25 mouse cellular contexts compared by ENCODE assay signal in the genomic region with DNA sequence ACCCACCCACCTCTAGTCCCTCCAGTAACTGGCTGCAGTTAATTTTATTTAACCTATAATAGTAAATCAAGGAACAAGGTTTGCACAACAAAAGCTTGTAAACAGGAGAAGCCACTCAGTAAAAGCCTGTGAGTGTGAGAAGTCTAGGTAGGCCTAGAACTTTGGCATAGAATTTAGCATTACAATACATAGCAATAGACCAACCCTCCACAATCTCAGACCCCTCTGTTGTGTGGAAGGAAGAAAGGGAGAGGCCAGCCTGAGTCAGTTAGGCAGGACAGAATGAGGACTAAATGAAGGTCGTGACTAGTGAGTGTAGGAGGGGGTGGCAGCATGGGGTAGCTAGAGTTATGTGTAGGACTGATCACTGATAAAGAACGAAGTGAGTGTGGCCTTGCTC. TPM values are rescaled to one million over a fixed set of nuclear protein-coding genes. Genes with fewer than 3 reads are reported as not detected.
DNase-seq lines count a peak whose midpoint lies in the region; ATAC-seq and TF ChIP-seq lines count a peak whose summit lies in the region.
"Had no signal": no experiment of that assay in that cellular context is flagged by ENCODE, and none has a peak within 500 bp of the region (broad histone marks: within the 10 kb centered on the region; RNA-seq: fewer than 3 reads in every experiment).

No protein-coding gene starts in this region.

- no peak overlapping the region for H3K4me2 ChIP-seq in neural tube, embryonic 15.5 days
- H3K4me2 ChIP-seq: embryonic facial prominence, embryonic 12.5 days; forebrain, embryonic 13.5 days; forebrain, embryonic 15.5 days had no signal

- H3K36me3 ChIP-seq in E14TG2a.4 (ENCODE audit: insufficient read depth, low read length), result peaks cover 68% of the 10 kb centered on the region
- H3K36me3 ChIP-seq in ES-Bruce4 (ENCODE audit: control insufficient read depth, insufficient read depth, low read length, poor library complexity, severe bottlenecking), result peaks cover 10% of the 10 kb centered on the region
- H3K36me3 ChIP-seq in ES-E14 (ENCODE audit: control insufficient read depth, insufficient read depth, low read length, poor library complexity, severe bottlenecking), result peaks cover 5% of the 10 kb centered on the region
- peaks cover 84% of the 10 kb centered on the region for H3K36me3 ChIP-seq in neural tube, embryonic 15.5 days

- no peaks in the 10 kb centered on the region for H3K27me3 ChIP-seq in E14TG2a.4 (ENCODE audit: insufficient read depth, low read length)
- H3K27me3 ChIP-seq in ES-Bruce4 (ENCODE audit: control insufficient read depth, insufficient read depth, low read length, poor library complexity, severe bottlenecking), result no peaks in the 10 kb centered on the region
- H3K27me3 ChIP-seq in neural tube, embryonic 15.5 days (replicated peaks), result no peaks in the 10 kb centered on the region
- H3K27me3 ChIP-seq: embryonic facial prominence, embryonic 12.5 days; forebrain, embryonic 13.5 days; forebrain, embryonic 15.5 days had no signal

- no peak for TF ChIP-seq CTCF in E14TG2a.4 (conservative IDR thresholded peaks at IDR 0.05; ENCODE audit: low read length)
- no peak for TF ChIP-seq CTCF in ES-Bruce4 (IDR thresholded peaks at IDR 0.05; ENCODE audit: low read depth, low read length)

- H3K9ac ChIP-seq in ES-Bruce4 (ENCODE audit: low read depth, poor library complexity, severe bottlenecking) (peak overlapping the region; percentile 55), ES-E14 (ENCODE audit: insufficient read depth, low read depth, low read length, poor library complexity, severe bottlenecking) (no peak overlapping the region)
- H3K9ac ChIP-seq in neural tube, embryonic 15.5 days (replicated peaks), result no peak overlapping the region
- H3K9ac ChIP-seq: embryonic facial prominence, embryonic 12.5 days; forebrain, embryonic 13.5 days; forebrain, embryonic 15.5 days; forebrain, postnatal 0 days had no signal

- H3K9me3 ChIP-seq in E14TG2a.4 (ENCODE audit: low read length), result no peaks in the 10 kb centered on the region
- no peaks in the 10 kb centered on the region for H3K9me3 ChIP-seq in ES-Bruce4 (replicated peaks; ENCODE audit: control insufficient read depth, insufficient read depth, low read length, poor library complexity, severe bottlenecking)
- H3K9me3 ChIP-seq in ES-E14 (ENCODE audit: control insufficient read depth, insufficient read depth, low read depth, low read length), result no peaks in the 10 kb centered on the region
- H3K9me3 ChIP-seq in neural tube, embryonic 15.5 days (replicated peaks), result no peaks in the 10 kb centered on the region
- H3K9me3 ChIP-seq: embryonic facial prominence, embryonic 10.5 days; embryonic facial prominence, embryonic 12.5 days; forebrain, embryonic 13.5 days; forebrain, embryonic 15.5 days had no signal

- DNase-seq in ES-E14 (ENCODE audit: low read depth, low spot score) (peak; percentile 80), ZHBTc4 (ENCODE audit: low read depth, low spot score) (peak; percentile 96)
- no peak for DNase-seq in thymus, adult 18-20 months
- no peak for DNase-seq in cerebellum, postnatal 25 days
- DNase-seq: adrenal gland, adult 8-10 months; adrenal gland, postnatal 25 days; cerebellum, adult 11 months; cerebellum, adult 18-20 months; cerebellum, adult 8-10 months; cerebellum, adult 9-11 months; cerebellum, postnatal 14 days; forebrain, postnatal 0 days had no signal

- TF ChIP-seq POLR2A in ES-Bruce4 (IDR thresholded peaks at IDR 0.05; ENCODE audit: insufficient read depth, low read length), result no peak

- peak overlapping the region; percentile 97 for H3K27ac ChIP-seq in ES-Bruce4 (ENCODE audit: insufficient read depth, low read length)
- peak overlapping the region; percentile 96 for H3K27ac ChIP-seq in ES-E14 (ENCODE audit: insufficient read depth, low read depth, low read length, poor library complexity, severe bottlenecking)
- H3K27ac ChIP-seq in neural tube, embryonic 15.5 days (replicated peaks), result no peak overlapping the region
- H3K27ac ChIP-seq: embryonic facial prominence, embryonic 10.5 days; embryonic facial prominence, embryonic 12.5 days; forebrain, embryonic 13.5 days; forebrain, embryonic 15.5 days had no signal

- 72% methylated on average over 2 of the region's 2 CpGs for WGBS in neural tube, embryonic 15.5 days

- ATAC-seq in neural tube, embryonic 15.5 days (ENCODE audit: low FRiP score), result no peak
- ATAC-seq: forebrain, embryonic 13.5 days; forebrain, embryonic 15.5 days; forebrain, postnatal 0 days had no signal

- 0 out of 2 replicates have a peak overlapping the region, but pooled peaks have one; percentile 2 for H3K4me3 ChIP-seq in E14TG2a.4 (replicated peaks; ENCODE audit: low read length)
- H3K4me3 ChIP-seq in ES-Bruce4 (ENCODE audit: low read depth, low read length), result no peak overlapping the region
- no peak overlapping the region for H3K4me3 ChIP-seq in ES-E14 (ENCODE audit: insufficient read depth in 1 of 2, low read depth in 1 of 2, low read length in 2 of 2, poor library complexity in 1 of 2, severe bottlenecking in 1 of 2)
- H3K4me3 ChIP-seq in neural tube, embryonic 15.5 days (replicated peaks), result no peak overlapping the region
- H3K4me3 ChIP-seq: embryonic facial prominence, embryonic 10.5 days; embryonic facial prominence, embryonic 12.5 days; forebrain, embryonic 13.5 days; forebrain, embryonic 15.5 days had no signal

- peak; percentile 90 for TF ChIP-seq EP300 in ES-Bruce4 (IDR thresholded peaks at IDR 0.05; ENCODE audit: insufficient read depth, low read depth, low read length)

- in situ Hi-C loops in ES-E14 (cut with MboI; ENCODE audit: low sequenced_read_pairs in 2 of 2, unreplicated experiment in 2 of 2), result no loop called here

- H3K4me1 ChIP-seq in E14TG2a.4 (replicated peaks; ENCODE audit: low read depth, low read length) (peaks cover 75% of the 10 kb centered on the region), ES-Bruce4 (ENCODE audit: control insufficient read depth, insufficient read depth, low read length) (peaks cover 15% of the 10 kb centered on the region), ES-E14 (ENCODE audit: control insufficient read depth in 2 of 2, insufficient read depth in 2 of 2, low read length in 2 of 2, poor library complexity in 1 of 2) (peaks cover 14 to 28% of the 10 kb centered on the region in 2 experiments)
- H3K4me1 ChIP-seq in neural tube, embryonic 15.5 days, result no peaks in the 10 kb centered on the region
- H3K4me1 ChIP-seq: embryonic facial prominence, embryonic 10.5 days; embryonic facial prominence, embryonic 12.5 days; forebrain, embryonic 13.5 days; forebrain, embryonic 15.5 days had no signal

TF ChIP-seq in ES-E14, 5 proteins besides CTCF, POLR2A, EP300 and RAD21:
- TF ChIP-seq CHD2 (IDR thresholded peaks at IDR 0.05; ENCODE audit: low read depth, low read length) (0 out of 2 replicates have a peak, but pooled peaks have one; percentile 33), ZNF384 (IDR thresholded peaks at IDR 0.05; ENCODE audit: low read depth, low read length) (no peak), ZC3H11A (IDR thresholded peaks at IDR 0.05; ENCODE audit: borderline replicate concordance, low read depth, low read length) (no peak), HCFC1 (IDR thresholded peaks at IDR 0.05; ENCODE audit: borderline replicate concordance, insufficient read depth, low read length) (peak; percentile 35; the same call in 1 of the 2 replicates), MAFK (IDR thresholded peaks at IDR 0.05; ENCODE audit: insufficient read depth, low read depth, low read length) (0 out of 2 replicates have a peak, but pooled peaks have one; percentile 5)
TF ChIP-seq in ES-E14: peak in this region for 3.

RNA-seq across cellular contexts. Expression of gene Ift52, which starts 14.6 kb away (rescaled TPM):
- polyA plus RNA-seq in ES-Bruce4 (2011; ENCODE audit: insufficient read depth, insufficient read length, low read depth, missing spikeins), result 62.6 and 69.4 TPM in 2 replicates
- total RNA-seq in ES-E14 (2012; rRNA removed), result 15.5 and 17.2 TPM in 2 replicates
- 32.7 and 37.9 TPM in 2 replicates for polyA plus RNA-seq in neural tube, embryonic 15.5 days (2015; fragmentation: Nextera tagmentation; extraction: Ambion mirVana)

RNA-seq across cellular contexts. Expression of gene Mybl2, which starts 22.7 kb away (rescaled TPM):
- polyA plus RNA-seq in ES-Bruce4 (2011; ENCODE audit: insufficient read depth, insufficient read length, low read depth, missing spikeins), result 471 and 519 TPM in 2 replicates
- total RNA-seq in ES-E14 (2012; rRNA removed), result 281 and 391 TPM in 2 replicates
- polyA plus RNA-seq in neural tube, embryonic 15.5 days (2015; fragmentation: Nextera tagmentation; extraction: Ambion mirVana), result 2.8 and 9.3 TPM in 2 replicates

RNA-seq across cellular contexts. Expression of gene Sgk2, which starts 44.6 kb away (rescaled TPM):
- polyA plus RNA-seq in ES-Bruce4 (2011; ENCODE audit: insufficient read depth, insufficient read length, low read depth, missing spikeins), result 0.65 and 0.66 TPM in 2 replicates
- 1.8 and 3.0 TPM in 2 replicates for total RNA-seq in ES-E14 (2012; rRNA removed)
- 0.13 and 0.15 TPM in 2 replicates for polyA plus RNA-seq in neural tube, embryonic 15.5 days (2015; fragmentation: Nextera tagmentation; extraction: Ambion mirVana)
- total RNA-seq: forebrain, postnatal 0 days; MEL had no signal
- polyA plus RNA-seq: embryonic facial prominence, embryonic 10.5 days; embryonic facial prominence, embryonic 14.5 days; forebrain, embryonic 11.5 days; forebrain, embryonic 13.5 days; forebrain, embryonic 15.5 days had no signal

RNA-seq across cellular contexts. Expression of gene Gtsf1l, which starts 55.9 kb away (rescaled TPM):
- 34.9 and 36.3 TPM in 2 replicates for polyA plus RNA-seq in ES-Bruce4 (2011; ENCODE audit: insufficient read depth, insufficient read length, low read depth, missing spikeins)
- total RNA-seq in ES-E14 (2012; rRNA removed), result 25.7 and 30.8 TPM in 2 replicates
- polyA plus RNA-seq in neural tube, embryonic 15.5 days (2015; fragmentation: Nextera tagmentation; extraction: Ambion mirVana), result not detected in 2 replicates
- total RNA-seq: adrenal gland, adult 8-10 months; adrenal gland, postnatal 25 days; adrenal gland, postnatal 4 days; forebrain, postnatal 0 days; MEL had no signal
- polyA plus RNA-seq: brain, embryonic 14.5 days; cortical plate, adult 2 months; embryonic facial prominence, embryonic 10.5 days; embryonic facial prominence, embryonic 12.5 days; embryonic facial prominence, embryonic 14.5 days; forebrain, embryonic 11.5 days; forebrain, embryonic 13.5 days; forebrain, embryonic 15.5 days had no signal

Comparison
In these comparisons a context has a peak if more than half of its experiments do, and no peak if none do; other contexts are left out.
1. DNase-seq: peak in ES-E14 (single experiment) and ZHBTc4 (single experiment); none in thymus, adult 18-20 months (0 of 2) and cerebellum, postnatal 25 days (0 of 2).
2. RNA of gene Mybl2, which starts 22.7 kb away (polyA plus RNA-seq): 471 to 519 TPM in ES-Bruce4; 2.8 to 9.3 TPM in neural tube, embryonic 15.5 days; every median in the first group is over 10 times any median in the second.